Mouse (Mus musculus) kidney, postnatal 14 days (tissue): ENCODE measurements around the gene Apba2.

ENCODE experiments used
- DNase-seq: peaks from one replicate; pipeline ENCODE4 v3.0.0; 2022; ENCODE audit warnings: mixed read lengths

Gene Apba2

DNA sequence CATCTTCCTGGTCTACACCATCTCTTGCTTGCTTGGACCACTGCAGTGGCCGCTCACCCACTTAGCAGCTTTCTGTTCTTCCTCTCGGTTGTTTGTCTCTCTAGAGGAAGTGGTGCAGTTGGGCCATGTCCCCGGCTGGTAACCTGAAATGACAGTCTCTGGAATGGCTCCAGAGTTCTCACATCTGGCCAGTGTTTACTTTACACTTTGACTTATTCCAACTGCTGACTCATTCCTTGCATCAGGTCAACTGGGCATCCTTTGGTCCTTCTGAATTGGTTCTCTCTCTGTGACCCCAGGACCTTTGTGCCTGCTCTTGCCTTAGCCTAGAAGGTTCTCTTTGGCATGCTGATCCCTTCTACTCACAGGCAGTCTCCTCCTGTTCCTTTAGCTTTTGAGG lies 227.3 kb downstream of the Apba2 start:
- no peak for DNase-seq

DNA sequence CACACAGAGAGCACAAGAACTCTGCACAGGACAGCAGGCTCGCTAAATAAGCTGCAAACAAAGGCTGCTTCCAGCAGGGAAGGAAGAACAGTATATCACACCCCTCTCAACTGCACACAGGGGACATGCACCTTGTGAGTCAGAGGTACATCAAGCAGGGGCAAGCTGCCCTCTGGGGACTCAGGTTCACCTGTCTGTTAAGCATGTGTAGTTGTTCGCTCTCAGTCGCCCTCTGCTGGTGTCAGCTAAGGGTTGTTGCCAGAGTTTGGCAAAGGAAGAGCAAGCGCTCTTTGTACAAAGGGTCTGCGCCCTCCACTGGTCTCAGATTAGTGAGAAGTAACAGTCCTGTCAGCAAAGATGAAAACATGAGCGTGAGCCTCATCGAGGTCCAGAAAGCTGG lies 228.3 kb downstream of the Apba2 start:
- DNase-seq, result peak; percentile 54

DNA sequence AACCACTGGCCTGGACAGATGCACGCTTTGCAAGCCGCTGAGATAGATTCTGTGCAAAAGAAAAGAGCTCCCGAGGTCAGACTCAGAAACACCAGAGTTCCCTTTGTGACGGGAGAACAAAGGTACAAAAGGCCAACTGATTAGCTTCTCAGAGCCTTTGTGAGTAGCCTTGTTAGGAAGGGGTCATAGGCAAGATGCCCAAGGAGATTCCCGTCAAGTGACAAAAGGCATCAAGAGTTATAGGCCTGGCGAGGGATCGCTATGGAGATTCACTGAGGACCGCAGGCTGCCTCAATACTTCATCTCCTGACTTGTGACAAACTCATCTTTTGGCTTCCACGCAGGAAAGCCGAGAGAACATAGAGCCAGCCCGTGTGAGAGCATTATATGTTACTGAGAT lies 237.6 kb downstream of the Apba2 start:
- no peak for DNase-seq

DNA sequence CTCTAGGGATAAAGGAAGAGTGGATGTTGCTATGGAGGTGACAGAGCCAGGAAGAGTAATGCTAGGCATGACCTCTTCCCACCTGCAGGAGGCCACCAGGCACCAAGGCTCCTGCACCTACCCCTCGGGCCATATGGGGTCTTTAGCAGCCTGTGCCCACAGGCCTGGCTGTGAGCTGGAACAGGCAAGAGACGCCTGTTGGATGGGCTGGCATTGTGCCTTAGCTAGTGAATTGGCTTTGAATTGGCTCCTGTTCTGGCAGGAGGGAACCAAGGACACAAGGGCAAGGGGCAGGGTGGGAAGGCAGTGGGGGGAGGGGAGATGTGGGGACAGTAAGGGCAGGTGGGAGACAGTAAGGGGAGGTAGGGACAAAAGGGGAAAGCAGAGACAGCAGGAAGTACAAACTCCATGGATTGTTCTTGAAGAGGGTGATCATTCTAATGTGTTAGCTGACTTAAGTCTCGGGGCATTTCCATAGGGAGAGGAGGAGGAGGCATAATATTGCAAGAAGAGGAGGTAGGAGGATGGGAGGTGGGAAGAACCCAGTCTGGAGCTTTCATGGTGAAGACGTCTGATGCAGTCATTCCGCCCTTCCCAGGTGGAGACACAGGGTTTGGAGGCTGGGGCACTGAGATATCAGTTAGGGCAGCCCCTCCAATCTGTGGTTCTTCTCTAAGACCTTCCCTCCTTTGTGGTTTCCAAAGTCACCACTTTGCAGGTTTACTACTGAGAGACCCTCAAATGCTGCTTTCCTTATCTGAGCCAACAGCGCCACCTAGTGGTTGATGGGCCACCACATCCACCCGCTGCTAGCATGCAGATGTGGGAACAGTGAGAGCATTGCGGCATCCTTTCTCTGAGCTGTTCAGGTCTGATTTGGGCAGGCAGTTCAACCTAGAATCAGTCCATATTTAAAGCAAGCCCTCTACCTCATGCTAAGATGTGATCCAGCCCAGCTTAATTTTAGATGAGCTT lies 240.1 kb downstream of the Apba2 start:
- DNase-seq, result peak; percentile 71

DNA sequence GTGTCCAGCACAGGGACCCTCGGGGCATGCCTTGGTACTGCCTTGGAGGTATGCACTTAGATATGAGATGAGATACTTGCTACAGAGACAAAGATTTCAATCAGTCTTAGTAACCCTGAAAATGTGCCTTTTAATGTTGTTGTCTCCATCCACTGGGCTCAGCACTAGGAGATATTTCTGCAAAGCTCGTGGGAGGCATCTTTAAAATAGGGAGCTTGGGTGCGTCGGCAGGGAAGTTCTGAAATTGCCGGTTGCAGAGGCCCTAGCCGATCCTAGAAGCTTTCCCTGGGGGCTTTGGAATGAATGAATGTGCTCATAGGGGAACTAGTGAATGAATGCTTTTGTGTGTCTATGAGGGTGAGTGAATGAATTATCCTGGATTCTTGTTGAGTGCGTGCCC lies 242.1 kb downstream of the Apba2 start:
- no peak for DNase-seq

DNA sequence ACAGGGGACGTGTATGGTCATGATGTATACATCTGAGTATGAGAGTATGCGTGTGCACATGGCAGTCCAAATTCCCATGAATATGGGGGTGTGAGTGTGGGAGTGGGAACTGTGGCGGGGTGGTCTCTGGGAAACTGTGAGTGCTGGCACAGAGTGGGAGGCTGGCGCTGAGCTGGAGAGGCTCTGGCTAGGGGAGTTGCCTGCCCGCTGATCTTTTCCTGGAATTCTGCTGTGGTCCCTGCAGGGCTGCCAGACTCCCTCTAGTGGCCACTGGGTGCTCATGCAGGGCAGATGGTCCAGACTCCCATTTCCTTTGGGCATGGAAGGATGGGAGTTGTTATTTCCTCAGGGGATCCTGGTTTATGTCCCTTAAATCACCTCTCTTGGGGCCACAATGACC lies 250.0 kb downstream of the Apba2 start:
- DNase-seq, result peak; percentile 44

DNA sequence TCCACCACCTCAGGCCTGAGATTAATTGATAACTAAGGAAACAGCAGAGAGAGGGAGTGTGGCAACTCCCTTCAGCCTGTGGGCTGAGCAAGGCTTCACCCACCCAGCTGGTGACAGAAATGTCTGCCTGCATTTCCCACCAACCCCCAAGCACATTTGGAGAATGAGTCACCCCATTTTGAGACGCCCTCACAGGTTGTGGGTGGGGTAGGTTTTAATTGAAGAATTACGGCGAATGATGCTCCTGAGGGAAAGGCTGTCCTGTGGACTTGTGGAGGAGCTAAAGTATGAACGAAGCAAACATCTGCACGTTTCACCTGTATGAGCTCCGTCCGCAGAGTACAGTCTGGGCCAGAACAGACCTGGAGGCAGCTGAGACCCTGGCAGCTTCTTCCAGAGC lies 250.6 kb downstream of the Apba2 start:
- no peak for DNase-seq

DNA sequence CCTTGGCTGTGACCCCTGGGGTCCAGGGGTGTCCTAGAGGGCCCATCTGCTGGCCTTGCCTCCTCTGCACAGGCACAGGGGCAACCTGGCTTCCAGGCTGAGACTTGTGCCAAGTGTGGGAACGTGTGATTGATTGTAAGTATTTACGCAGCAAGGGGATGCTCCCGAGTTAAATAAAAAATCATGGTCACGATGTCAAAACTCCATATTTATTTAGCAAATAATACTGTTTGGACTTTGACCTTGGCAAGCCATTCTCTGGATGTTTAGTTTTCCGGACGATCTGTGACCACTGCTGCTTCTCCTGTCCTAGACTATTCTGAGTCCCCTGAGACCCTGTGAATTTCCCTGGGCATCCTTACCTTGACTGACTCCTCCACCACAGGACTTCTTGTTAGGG lies 252.2 kb downstream of the Apba2 start:
- DNase-seq, result peak; percentile 10

DNA sequence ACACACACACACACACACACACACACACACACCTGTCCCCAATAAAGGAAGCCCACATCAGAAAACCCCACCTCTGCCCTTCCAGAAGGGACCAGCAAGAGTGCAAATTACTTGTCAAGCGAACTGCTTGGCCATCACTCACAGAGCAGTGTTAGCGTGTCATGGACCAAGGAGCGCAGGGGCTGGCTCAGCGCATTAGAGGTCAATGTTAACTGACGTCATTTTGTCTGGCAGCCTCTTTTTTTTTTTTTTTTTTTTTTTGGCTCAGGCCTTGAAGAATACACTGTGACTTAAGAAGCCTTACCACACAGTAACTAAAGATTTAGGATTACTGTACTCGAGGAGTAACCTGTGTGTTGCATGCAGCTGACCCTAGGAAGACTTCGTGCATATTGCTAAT lies 252.7 kb downstream of the Apba2 start:
- peak; percentile 40 for DNase-seq

DNA sequence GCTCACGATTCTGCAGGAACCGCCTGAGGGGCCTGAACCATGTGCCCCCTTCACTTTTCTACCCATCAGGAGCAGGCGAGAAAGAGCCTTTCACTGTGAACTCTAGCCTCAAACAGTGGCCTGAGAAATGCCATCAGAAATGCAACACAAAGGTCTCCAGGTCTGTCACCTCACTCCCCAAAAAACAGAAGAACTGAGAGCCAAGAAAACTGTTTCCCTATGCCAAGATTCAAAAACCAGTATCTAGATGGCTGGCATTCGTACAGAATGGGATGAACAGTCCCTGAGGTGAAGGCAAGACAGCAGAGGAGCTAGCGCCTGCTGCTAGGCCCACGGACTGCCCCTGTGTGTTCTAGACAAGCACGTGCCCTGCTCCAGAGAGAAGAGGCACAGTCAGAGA lies 253.6 kb downstream of the Apba2 start:
- no peak for DNase-seq

DNA sequence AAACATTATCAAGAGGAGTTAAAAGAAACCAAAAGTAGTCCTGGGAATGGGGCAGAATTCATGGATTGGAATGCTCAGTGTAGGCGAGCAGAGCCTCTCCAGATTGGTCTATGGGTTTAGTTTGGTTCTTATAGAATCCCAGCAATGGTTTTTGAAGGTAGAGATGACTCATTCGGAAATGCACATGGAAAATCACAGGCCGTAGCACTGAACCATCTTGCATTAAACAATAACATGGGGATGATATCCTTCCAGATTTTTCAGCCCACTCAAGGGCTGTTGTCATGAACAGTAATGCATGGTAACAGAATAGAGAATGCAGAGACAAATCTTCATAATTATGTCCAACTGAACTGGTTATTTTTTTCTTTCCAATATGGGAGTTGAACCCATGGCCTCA lies 264.1 kb downstream of the Apba2 start:
- DNase-seq, result no peak

DNA sequence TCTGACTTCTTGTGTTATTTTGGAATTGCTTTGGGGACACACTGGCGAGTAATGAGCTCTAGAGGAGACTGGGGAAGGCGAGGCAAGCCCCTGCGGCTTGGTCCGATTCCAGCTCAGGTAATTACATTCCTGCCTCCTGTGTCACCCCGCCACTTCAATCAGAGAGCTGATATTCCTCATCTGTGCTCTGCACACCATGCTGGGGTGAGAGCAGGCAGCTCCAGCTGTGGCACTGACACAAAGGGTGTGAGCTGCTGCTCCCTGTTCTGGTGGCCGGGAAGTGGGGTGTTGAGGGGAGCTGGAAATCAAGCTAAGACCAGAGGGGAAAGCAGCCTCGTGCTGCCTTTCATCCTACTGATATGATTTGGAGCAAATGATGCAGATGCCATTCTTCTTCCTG lies 268.3 kb downstream of the Apba2 start:
- DNase-seq, result no peak

DNA sequence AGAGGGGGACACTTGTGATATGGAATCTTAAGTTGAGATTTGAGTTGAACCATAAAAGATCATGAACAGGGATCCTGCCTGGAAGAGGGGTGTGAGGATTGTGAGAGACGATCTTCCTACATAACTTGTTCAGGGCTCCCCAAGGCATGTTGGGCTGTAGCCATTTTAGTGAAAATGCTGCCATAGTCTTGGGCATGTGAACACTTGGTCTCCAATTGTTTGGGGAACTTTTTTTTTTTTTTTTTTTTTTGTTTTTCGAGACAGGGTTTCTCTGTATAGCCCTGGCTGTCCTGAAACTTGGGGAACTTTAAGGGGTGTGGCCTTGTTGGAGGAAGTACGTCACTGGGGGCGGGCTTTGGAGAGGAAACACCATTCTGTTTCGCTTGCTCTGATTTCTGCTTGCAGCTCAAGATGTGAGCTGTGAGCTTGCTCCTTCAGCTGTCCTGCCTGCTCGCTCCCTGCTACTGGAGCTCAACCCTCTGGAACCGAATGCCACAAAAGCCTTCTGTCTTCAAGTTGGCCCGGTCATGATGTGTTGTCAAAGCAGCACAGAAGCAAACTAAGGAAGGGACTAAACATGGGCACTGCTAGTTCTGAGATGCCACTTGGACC lies 269.4 kb downstream of the Apba2 start:
- no peak for DNase-seq

DNA sequence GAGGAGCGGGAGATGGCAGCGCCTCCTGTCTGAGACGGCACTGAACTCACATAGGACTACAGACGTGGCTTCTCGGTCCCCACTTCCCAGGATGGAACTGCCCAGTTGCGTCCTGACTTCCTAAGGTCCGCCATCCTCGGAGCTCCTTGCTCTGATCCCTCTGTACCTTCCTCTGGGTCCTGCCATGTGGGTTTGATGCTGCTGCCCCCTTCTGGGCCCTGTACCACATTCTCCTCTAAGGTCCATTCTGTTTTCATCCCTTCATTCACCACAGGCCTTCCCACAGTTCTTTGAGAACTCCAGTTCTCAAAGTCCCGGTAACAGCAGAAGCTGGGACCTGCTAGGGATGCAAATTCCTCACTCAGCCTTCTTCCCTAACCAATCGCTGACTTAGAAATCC lies 272.0 kb downstream of the Apba2 start:
- no peak for DNase-seq

DNA sequence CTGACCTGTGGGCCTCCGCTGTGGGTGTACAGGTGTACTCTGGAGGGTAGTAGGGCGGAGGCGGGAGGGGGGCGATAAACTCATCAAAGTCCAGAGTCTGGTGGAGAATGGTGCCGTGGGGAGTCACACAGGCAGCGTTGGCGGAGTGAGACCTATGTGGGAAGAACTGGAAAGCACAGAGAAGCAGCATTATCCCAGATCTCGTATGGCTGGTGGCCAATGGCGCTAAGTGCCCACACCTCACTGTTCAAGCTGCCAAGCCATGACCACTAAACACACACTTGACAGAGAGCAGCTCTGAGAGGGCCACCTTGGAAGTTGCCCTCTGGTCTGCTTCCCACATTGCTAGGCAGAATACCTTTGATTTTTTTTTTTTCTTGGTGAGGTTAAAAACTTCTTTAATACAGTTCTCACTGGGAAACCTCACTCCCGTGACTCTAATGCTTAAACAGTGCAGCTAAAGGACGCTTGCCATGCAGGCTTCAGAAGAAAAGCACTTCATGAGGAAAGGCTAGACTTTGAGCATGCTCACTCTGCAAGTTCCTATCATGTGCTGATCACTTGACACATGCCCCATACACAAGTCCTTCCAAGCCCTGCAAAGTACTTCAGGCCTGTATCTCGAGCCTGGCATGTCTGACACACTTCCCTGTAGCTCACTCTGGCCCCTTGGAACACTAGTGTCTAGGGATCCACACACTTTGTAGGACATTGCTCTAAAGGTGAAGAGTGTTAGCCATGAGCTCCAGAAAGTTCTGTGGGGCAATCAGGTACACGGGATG lies 275.4 kb downstream of the Apba2 start:
- DNase-seq, result no peak

DNA sequence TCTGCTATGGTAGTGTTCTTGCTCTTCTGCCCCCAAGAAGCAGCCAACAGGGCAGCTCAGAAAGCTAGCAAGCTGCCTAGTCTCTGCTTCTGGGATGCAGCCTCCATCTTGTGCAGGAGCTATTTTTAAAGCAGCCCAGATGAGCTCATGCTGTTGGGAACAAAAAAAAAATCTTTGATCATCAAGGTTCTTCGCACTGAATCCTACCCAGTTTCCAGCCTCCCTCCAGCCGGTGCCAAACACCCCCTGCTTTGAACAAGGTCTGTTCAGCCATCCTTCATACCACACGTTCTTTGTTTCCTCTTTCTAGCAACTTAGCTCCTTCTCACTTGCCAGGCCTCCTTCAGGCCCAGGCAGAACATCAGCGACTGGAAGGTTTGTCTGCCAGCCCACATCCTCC lies 278.0 kb downstream of the Apba2 start:
- no peak for DNase-seq

DNA sequence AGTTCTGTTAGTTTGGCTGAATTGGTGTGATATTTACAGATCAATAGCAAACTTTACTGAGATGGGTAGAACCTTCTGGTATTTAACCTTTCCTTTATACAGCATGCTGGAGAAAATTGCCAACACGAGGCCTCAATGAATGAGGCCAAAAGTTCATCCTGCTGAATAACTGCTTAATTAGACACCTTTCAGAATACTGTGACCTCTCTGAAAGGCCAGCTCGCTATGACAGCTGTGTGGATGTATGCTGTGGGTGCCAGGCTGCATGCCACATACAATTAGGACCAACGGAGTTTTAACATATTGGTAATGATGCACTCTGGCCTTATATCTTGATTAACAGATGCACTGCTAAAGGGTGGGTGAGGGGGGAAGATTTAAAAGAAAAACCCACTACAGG lies 283.5 kb downstream of the Apba2 start:
- DNase-seq, result no peak

DNA sequence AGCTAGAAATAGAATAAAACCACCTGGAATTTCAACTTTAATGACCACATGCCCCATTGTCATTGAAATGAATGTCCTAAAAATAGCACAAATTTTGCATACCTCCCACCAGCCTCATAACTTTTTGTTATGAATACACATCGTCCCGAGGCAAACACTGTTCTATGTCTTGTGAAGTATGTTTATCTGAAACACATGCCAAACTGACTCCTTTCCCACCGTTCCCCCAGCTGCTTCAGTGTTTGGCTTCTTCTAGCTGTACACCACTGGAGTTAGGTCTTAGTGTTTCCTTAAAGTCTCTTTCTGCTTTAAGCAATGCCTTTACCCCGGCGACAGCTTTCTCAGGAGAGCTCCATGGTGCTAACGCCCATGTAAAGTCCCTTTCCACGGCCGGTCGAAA lies 289.6 kb downstream of the Apba2 start:
- DNase-seq, result no peak

DNA sequence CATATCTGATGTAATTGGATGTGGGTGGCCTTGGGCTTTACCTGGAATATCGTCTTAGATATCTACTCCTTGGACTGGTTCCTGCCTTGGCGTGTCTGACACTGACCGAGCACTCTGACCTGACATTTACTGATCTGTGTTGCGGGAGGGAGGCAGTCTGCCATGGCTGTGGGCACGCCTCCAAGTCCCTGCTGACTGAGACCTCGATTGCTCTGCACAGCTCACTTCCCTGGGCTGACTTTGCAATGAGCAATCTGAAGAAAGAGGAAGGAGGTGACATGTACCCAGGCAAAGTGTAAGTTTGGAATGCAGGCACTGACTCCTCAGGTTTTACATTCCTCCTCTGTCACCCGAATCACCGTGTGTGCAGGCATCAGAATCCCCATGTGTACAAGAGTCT lies 290.5 kb downstream of the Apba2 start:
- DNase-seq, result peak; percentile 24

DNA sequence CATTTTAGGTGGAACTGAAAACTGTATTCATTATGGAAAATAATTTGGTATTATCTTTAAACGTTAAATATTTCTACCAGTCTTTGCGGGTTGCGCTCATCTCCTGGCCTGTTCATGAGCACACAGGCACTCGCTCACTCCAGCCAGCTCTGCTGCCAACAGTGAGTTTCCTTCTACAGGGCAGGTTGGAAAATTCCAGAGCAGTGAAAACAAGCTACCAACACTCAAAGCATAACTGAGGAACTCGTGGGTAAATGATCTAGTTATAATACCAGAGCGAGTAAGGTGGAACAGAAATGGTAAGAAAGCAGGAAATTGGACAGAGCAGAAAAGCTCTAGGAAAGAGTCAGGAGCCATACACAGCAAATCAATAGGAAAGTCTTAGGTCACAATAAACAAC lies 294.0 kb downstream of the Apba2 start:
- peak; percentile 8 for DNase-seq
